Mouse (Mus musculus) lung, postnatal 0 days (tissue): ENCODE data around the gene Kcnh5. TPM values are rescaled to one million over a fixed set of nuclear protein-coding genes. Genes with fewer than 3 reads are reported as not detected.

ENCODE experiments used
- ATAC-seq: fragments of 200-750 bp; cut with Nextera tagmentation; 2 replicates; pipeline ENCODE4 v1.8.0; 2017; ENCODE audit warnings: moderate library complexity
- DNase-seq: peaks from one replicate; pipeline ENCODE4 v3.0.0-alpha.2; 2016; ENCODE audit warnings: low spot score
- H3K27ac ChIP-seq: fragments of 300-500 bp; sonication (generic); 2 replicates; pipeline ENCODE4 v1.5.1; 2014; ENCODE audit warnings: antibody characterized with exemption, mild to moderate bottlenecking, low read length, mixed read lengths
- H3K27me3 ChIP-seq: fragments of 300-500 bp; sonication (generic); replicated peaks from 2 replicates; pipeline ENCODE4 v1.6.1; 2014; ENCODE audit warnings: low read length, mixed read lengths; ENCODE audit not compliant: insufficient read depth
- H3K36me3 ChIP-seq: fragments of 300-500 bp; sonication (generic); 2 replicates; pipeline ENCODE4 v1.6.1; 2014; ENCODE audit warnings: low read length, mixed read lengths; ENCODE audit not compliant: insufficient read depth
- H3K4me1 ChIP-seq: fragments of 300-500 bp; sonication (generic); 2 replicates; pipeline ENCODE4 v1.6.1; 2014; ENCODE audit warnings: antibody characterized with exemption, low read depth, low read length, mixed read lengths; ENCODE audit not compliant: insufficient read depth
- H3K4me2 ChIP-seq: fragments of 300-500 bp; sonication (generic); replicated peaks from 2 replicates; pipeline ENCODE4 v1.6.1; 2014; ENCODE audit warnings: low read depth, mild to moderate bottlenecking, low read length, moderate library complexity, mixed read lengths
- H3K4me3 ChIP-seq: fragments of 300-500 bp; sonication (generic); 2 replicates; pipeline ENCODE4 v1.5.1; 2014; ENCODE audit warnings: low read depth, low read length
- H3K9ac ChIP-seq: fragments of 300-500 bp; sonication (generic); replicated peaks from 2 replicates; pipeline ENCODE4 v1.6.1; 2014; ENCODE audit warnings: low read depth, mild to moderate bottlenecking
- H3K9me3 ChIP-seq: fragments of 300-500 bp; sonication (generic); 2 replicates; pipeline ENCODE4 v1.6.1; 2016; ENCODE audit warnings: low read length, mixed read lengths
- CTCF ChIP-seq: IDR thresholded peaks from 2 replicates; pipeline ENCODE4 v1.5.1; 2016; ENCODE audit warnings: antibody characterized with exemption, mild to moderate bottlenecking
- EP300 ChIP-seq: IDR thresholded peaks from 2 replicates; pipeline ENCODE4 v1.6.1; 2016; ENCODE audit warnings: antibody characterized with exemption, mild to moderate bottlenecking, control low read depth
- WGBS: fragments of 180-500 bp; shearing (Covaris S2); extraction: QIAGEN DNeasy Blood & Tissue Kit; methylation state at CpG from one replicate; pipeline ENCODE4 v1.1.7; 2014; 5-methylcytosine and 5-hydroxymethylcytosine counted together
- polyA plus RNA-seq: library from polyadenylated mRNA; unstranded; fragments of >200 nt; fragmentation: Nextera tagmentation; extraction: Ambion mirVana; gene quantifications from 2 replicates; pipeline ENCODE4 v1.2.1, GENCODE M21; 2015

Gene Kcnh5
- polyA plus RNA-seq = not detected in 2 replicates

- Histone ChIP-seq H3K4me2 (no peak within 1 kb of the TSS), H3K9me3 (no peaks in the 10 kb centered on the region), H3K36me3 (no peaks in the 10 kb centered on the region), H3K27ac (no peak within 1 kb of the TSS), H3K9ac (no peak within 1 kb of the TSS), H3K27me3 (peaks cover 32% of the 10 kb centered on the region), H3K4me1 (no peaks in the 10 kb centered on the region), H3K4me3 (no peak within 1 kb of the TSS)
- WGBS = 2% methylated on average over 52 of the region's 52 CpGs
- TF ChIP-seq EP300 (no peak), CTCF (no peak)
- DNase-seq = no peak
- ATAC-seq = peak; percentile 9; the same call in 1 of the 2 replicates
Observed at GRCm38 (mm10) chr12:75176691-75177645, at the start of gene Kcnh5. TSS of gene Kcnh5 (minus strand) at chr12:75177332.

GRCm38 (mm10) chr12:75223966-75224365 is 46.8 kb upstream of the Kcnh5 start:
- 74% methylated on average over 1 of the region's 1 CpGs for WGBS
- H3K36me3 ChIP-seq = no peaks in the 10 kb centered on the region
- no peak for ATAC-seq
- H3K4me1 ChIP-seq = no peaks in the 10 kb centered on the region
- H3K4me3 ChIP-seq = no peak overlapping the region
- no peak for TF ChIP-seq CTCF
- TF ChIP-seq EP300 = no peak
- H3K9me3 ChIP-seq = no peaks in the 10 kb centered on the region
- H3K27ac ChIP-seq = no peak overlapping the region
- no peaks in the 10 kb centered on the region for H3K27me3 ChIP-seq
- DNase-seq = no peak
- no peak overlapping the region for H3K4me2 ChIP-seq
- no peak overlapping the region for H3K9ac ChIP-seq

GRCm38 (mm10) chr12:75189413-75189812 is 12.3 kb upstream of the Kcnh5 start:
- no peak overlapping the region for H3K4me2 ChIP-seq
- H3K36me3 ChIP-seq = no peaks in the 10 kb centered on the region
- H3K9ac ChIP-seq = no peak overlapping the region
- no peaks in the 10 kb centered on the region for H3K9me3 ChIP-seq
- 70% methylated on average over 2 of the region's 2 CpGs for WGBS
- TF ChIP-seq EP300 (no peak), CTCF (no peak)
- DNase-seq (no peak), ATAC-seq (no peak)
- H3K4me1 ChIP-seq = no peaks in the 10 kb centered on the region
- no peak overlapping the region for H3K4me3 ChIP-seq
- no peak overlapping the region for H3K27ac ChIP-seq
- no peaks in the 10 kb centered on the region for H3K27me3 ChIP-seq

GRCm38 (mm10) chr12:75182646-75183045 is 5.5 kb upstream of the Kcnh5 start:
- H3K4me3 ChIP-seq = no peak overlapping the region
- H3K4me1 ChIP-seq = no peaks in the 10 kb centered on the region
- H3K36me3 ChIP-seq = no peaks in the 10 kb centered on the region
- no peaks in the 10 kb centered on the region for H3K9me3 ChIP-seq
- ATAC-seq (no peak), DNase-seq (no peak)
- no peak overlapping the region for H3K27ac ChIP-seq
- peaks cover 11% of the 10 kb centered on the region for H3K27me3 ChIP-seq
- no peak overlapping the region for H3K4me2 ChIP-seq
- H3K9ac ChIP-seq = no peak overlapping the region
- no peak for TF ChIP-seq CTCF
- TF ChIP-seq EP300 = no peak
- WGBS = 64% methylated on average over 7 of the region's 7 CpGs

GRCm38 (mm10) chr12:75179491-75179890 is 2.4 kb upstream of the Kcnh5 start:
- H3K27ac ChIP-seq = no peak overlapping the region
- no peak for ATAC-seq
- H3K9ac ChIP-seq = no peak overlapping the region
- H3K9me3 ChIP-seq = no peaks in the 10 kb centered on the region
- no peaks in the 10 kb centered on the region for H3K36me3 ChIP-seq
- no peaks in the 10 kb centered on the region for H3K4me1 ChIP-seq
- H3K4me2 ChIP-seq = no peak overlapping the region
- no peak for TF ChIP-seq EP300
- TF ChIP-seq CTCF = no peak
- DNase-seq = no peak
- WGBS = 20% methylated on average over 8 of the region's 8 CpGs
- H3K4me3 ChIP-seq = no peak overlapping the region
- H3K27me3 ChIP-seq = peaks cover 32% of the 10 kb centered on the region

- no peak for TF ChIP-seq CTCF
- TF ChIP-seq EP300 = no peak
Observed at GRCm38 (mm10) chr12:75177646-75178030, 506 bp upstream of the Kcnh5 start.

More at GRCm38 (mm10) chr12:75177646-75178030, 506 bp upstream of the Kcnh5 start:
- Histone ChIP-seq H3K27me3 (peaks cover 32% of the 10 kb centered on the region), H3K4me3 (no peak overlapping the region), H3K36me3 (no peaks in the 10 kb centered on the region), H3K27ac (no peak overlapping the region), H3K4me1 (no peaks in the 10 kb centered on the region), H3K9me3 (no peaks in the 10 kb centered on the region), H3K9ac (no peak overlapping the region), H3K4me2 (no peak overlapping the region)
- ATAC-seq (no peak), DNase-seq (no peak)
- WGBS = 3% methylated on average over 13 of the region's 13 CpGs
